In genomic region chr7:28961927-28962670, GRCm38 (mm10) we compare ENCODE assay signal across 8 mouse cellular contexts. TPM values are rescaled to one million over a fixed set of nuclear protein-coding genes. Genes with fewer than 3 reads are reported as not detected.
A peak's percentile ranks its signal among the peaks of the same experiment; 100 is the strongest.
DNase-seq lines count a peak whose midpoint lies in the region; ATAC-seq lines count a peak whose summit lies in the region.

TSS of gene Actn4 (minus strand) at chr7:28962340.

- no peaks in the 10 kb centered on the region for H3K27me3 ChIP-seq in hindbrain, embryonic 15.5 days

- no peaks in the 10 kb centered on the region for H3K36me3 ChIP-seq in hindbrain, embryonic 15.5 days

- peak within 1 kb of the TSS; percentile 96 for H3K9ac ChIP-seq in hindbrain, embryonic 15.5 days

- peak within 1 kb of the TSS; percentile 88 for H3K27ac ChIP-seq in hindbrain, embryonic 15.5 days (replicated peaks)

- under 1% methylated on average over 76 of the region's 76 CpGs for WGBS in hindbrain, embryonic 15.5 days

- DNase-seq in R1 (ENCODE audit: low read depth, low spot score), result peak; percentile 98
- DNase-seq in cerebellum, postnatal 25 days, result peak; percentile 99 to 100
- DNase-seq in frontal cortex, postnatal 36 days (ENCODE audit: low spot score in 2 of 2), result peak; percentile 97 to 99
- peak; percentile 97 for DNase-seq in left cerebral cortex, adult 11 months (ENCODE audit: low spot score)
- DNase-seq in lung, postnatal 4 days, result peak; percentile 99
- peak; percentile 99 for DNase-seq in retina, postnatal 7 days (ENCODE audit: low read depth, low spot score)
- DNase-seq in urinary bladder, adult 2 months (ENCODE audit: low spot score), result peak; percentile 100

- H3K9me3 ChIP-seq in hindbrain, embryonic 15.5 days, result no peaks in the 10 kb centered on the region

- peaks cover 44% of the 10 kb centered on the region for H3K4me1 ChIP-seq in hindbrain, embryonic 15.5 days (replicated peaks)

- peak within 1 kb of the TSS; percentile 78 for H3K4me2 ChIP-seq in hindbrain, embryonic 15.5 days

- H3K4me3 ChIP-seq in hindbrain, embryonic 15.5 days, result peak within 1 kb of the TSS; percentile 92

- peak; percentile 92 for ATAC-seq in hindbrain, embryonic 15.5 days (ENCODE audit: low FRiP score, low read depth)

RNA-seq across cellular contexts. Expression of gene Actn4, which starts in this region (rescaled TPM):
- 140 and 154 TPM in 2 replicates for polyA plus RNA-seq in hindbrain, embryonic 15.5 days (2015; fragmentation: Nextera tagmentation; extraction: Ambion mirVana)
- 285 and 345 TPM in 2 replicates for polyA plus RNA-seq in urinary bladder, adult 2 months (2012; rRNA removed)

Comparison
In these comparisons a context has a peak if more than half of its experiments do, and no peak if none do; other contexts are left out.
1. Peak in every context shown above with its lines: DNase-seq, ATAC-seq, H3K4me3 ChIP-seq and H3K27ac ChIP-seq.